Mouse (Mus musculus) 3134 (cell line): Measurements from ENCODE around the gene Ttll8.

Source experiments
- DNase-seq: peaks from one replicate; pipeline ENCODE4 v3.0.0-alpha.2; 2011; ENCODE audit warnings: low spot score; ENCODE audit not compliant: insufficient read length; ENCODE audit errors: extremely low read depth

Ttll8 gene

DNA sequence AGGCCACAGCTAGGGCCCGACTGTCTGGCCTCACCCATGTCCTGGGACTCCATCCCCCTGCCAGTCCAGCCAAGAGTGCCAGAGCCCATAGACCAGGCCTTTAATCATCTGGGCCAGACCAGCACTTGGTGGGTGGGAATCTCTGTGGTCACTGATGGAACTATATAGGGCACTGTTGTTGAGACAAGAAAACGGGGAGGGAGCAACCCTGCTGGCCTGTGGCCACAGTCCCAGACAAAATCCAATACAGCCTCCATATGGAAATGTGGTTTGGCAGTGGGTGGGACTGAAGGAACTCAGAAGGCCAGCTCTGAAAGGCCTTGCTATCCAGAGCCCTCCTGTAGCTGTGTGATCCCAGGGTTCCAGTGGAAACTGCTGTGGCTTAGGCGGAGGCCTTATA is 65.2 kb downstream of the Ttll8 start:
- no peak for DNase-seq

- DNase-seq, result no peak
Observed at GRCm38 (mm10) chr15:88885376-88885775, 68.8 kb downstream of the Ttll8 start.

DNA sequence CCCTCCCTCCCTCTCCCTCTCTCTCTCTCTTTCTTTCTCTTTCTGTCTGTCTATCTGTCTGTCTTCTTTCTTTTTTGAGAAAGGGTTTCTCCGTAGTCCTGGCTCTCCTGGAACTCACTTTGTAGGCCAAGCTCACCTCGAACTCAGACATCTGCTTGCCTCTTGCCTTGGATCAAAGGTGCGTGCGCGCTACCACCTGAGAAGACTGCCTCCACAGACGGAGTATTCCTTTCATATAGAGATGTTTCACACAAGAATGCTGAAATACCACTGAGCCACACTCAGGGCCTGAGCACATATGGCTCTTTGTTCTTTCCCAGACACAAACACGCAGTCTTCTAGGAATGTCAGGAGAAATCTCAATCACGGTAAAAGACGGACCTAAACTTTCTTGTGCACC is 70.9 kb downstream of the Ttll8 start:
- DNase-seq, result no peak

DNA sequence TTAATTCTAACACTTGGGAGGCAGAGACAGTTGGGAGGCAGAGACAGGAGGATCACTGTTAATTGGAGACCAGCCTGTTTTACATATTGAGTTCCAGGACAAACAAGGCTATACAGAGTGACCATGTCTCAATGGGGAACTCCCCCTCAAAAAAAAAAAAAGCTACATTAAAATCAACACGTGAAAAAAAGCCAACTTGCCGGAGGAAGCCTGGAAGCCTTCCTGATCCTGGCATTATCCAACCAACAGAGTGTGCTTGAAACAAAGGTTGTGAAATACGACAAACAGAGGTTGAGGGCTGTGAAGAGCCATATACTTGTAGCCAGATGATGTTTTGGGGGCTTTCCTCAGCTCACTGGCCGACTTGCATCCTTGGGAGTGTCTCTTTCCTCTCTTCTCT is 71.4 kb downstream of the Ttll8 start:
- no peak for DNase-seq

- no peak for DNase-seq
Observed at GRCm38 (mm10) chr15:88881253-88882044, 72.8 kb downstream of the Ttll8 start.

GRCm38 (mm10) chr15:88877021-88877400 is 77.2 kb downstream of the Ttll8 start:
- DNase-seq, result no peak

DNA sequence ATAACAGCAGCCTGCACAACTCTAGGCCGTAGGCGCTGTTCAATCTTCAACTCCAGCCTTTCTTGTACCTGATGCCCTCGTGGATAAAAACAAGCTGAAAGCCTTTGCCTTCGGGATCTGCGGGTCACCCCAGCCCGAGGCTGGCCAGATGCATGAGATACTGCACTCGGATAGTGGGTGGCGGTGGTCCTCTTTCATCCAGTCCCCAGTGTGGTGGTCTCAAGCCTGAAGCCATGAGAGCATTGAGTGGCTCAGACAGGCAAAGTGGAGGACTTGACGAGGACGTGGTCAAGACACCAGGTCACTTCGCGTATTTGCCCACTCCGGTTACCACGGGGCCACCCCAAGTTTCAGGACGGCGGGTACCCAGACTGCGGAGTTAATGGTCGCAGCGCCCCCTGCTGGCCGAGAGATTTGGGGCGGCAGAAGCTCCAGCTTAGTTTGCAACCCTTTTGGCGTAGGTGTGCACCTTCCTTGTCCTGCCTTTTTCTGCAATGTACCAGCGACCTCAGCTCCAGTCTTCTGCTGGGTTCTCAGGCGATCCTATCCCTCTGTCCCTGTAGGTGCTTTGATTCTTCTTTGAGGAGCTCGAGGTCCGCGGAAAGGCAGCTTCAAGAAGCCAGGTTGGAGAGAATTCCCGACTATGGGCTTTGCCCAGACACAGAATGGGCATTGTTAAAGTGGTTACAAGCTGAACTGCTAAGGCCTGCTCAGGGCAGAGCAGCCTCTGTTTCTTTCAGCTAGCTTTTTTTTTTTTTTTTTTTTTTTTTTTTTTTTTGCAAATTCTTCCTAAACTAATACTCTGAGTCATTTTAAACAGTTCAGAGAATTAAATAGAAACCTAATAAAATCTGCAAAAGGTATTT is 77.8 kb downstream of the Ttll8 start:
- DNase-seq, result peak; percentile 67

DNA sequence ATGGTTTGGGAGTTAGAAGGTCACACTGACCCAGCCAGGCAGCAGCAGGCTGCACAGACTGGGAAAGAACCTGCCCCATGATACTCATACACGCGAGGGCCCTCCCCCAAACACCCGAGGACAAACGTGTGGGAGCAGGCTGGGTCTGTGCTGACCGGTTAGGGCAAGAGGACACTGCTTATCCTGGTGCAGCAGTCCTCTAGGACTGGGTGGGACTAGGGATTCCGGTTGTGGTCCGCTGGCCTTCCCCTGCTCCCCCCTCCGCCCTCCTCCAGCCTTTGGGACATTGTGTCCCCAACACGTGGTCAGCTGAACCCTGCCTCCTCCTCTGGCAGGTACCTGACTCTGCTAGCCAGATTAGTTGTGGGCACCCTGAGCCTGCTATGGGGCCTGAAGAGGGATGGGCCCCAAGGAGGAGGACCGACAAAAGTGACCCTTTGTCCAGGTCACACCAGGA is 78.6 kb downstream of the Ttll8 start:
- peak; percentile 47 for DNase-seq

DNA sequence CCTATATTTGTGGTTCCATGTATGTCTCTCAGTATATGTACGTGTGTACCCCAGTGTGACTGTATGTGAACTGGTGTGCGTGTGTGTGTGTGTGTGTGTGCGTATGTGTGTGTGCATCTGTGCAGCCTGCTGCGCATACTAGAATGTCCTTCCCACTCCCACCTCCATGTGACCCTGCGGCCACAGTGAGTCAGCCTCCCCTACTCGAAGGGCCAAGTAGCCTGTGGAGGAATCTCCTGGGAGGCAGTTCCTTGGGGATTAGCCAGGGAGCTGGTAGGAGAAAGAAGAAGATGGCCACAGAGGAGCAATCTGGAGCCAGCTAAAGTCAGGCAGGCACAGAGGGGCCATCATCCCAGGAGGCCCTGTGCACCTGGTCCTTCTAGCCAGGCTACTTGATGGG is 79.7 kb downstream of the Ttll8 start:
- peak; percentile 80 for DNase-seq

GRCm38 (mm10) chr15:88874061-88874460 is 80.2 kb downstream of the Ttll8 start:
- DNase-seq, result peak; percentile 37

DNA sequence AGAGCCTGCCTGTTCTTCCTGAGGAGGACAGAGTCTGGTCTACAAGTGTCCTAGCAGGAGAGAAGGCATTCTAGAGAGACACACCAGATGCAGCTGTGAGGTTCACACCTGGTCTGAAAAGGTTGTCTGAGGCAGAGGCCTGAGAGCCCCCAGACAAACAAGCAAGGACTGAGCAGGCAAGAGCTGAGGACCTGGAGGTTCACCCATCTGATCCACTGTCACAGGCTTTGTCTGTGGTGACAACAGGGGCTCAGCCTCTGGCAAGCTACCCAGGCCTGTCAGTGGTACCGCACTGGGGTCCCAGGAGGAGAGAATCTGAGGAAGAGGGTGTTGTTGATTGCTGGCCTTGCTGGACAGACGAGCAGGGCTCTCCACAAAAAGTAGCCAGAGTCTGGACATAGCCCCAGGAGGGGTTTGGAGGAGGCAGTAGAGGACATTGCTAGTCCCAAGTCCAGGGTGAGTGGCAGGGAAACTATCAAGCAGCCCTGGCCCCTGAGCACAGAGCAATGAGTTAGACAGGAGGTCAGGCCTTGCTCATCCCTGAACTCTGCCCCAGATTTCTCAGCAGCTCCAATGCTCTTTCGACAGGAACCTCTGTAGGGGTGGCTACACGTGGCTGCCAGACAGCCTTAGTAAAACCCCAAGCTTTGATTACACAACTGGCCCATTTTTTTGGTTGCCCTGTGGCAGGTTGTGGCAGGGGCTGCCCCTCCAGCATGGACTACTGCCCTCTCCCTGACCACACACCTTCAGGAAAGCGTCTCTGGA is 83.6 kb downstream of the Ttll8 start:
- DNase-seq, result no peak

- no peak for DNase-seq
Observed at GRCm38 (mm10) chr15:88868024-88868742, 86.0 kb downstream of the Ttll8 start.

- DNase-seq, result peak; percentile 66
Observed at GRCm38 (mm10) chr15:88867368-88868023, 86.7 kb downstream of the Ttll8 start.

DNA sequence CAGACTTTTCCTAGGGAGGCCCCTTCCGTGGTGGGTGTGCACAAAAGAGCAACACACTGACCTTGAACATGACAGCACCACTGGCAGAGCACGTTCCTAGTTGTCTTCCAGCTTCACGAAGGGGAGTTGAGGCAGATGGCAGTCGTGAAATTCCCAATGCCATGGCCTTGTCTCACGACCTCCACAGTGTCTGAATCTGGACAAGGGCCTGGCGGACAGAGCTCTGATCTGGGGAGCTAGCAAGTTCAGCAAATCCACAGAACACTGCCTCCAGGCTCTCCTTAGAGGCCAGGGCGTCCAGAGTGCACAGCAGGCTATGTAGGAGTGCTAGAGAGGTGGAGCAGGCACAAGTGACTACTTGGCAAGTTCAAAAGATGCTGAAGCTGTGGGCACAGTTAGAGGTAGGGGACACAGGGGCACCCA is 87.3 kb downstream of the Ttll8 start:
- peak; percentile 36 for DNase-seq

- DNase-seq, result no peak
Observed at GRCm38 (mm10) chr15:88865888-88866695, 88.1 kb downstream of the Ttll8 start.

- DNase-seq, result no peak
Observed at GRCm38 (mm10) chr15:88865061-88865460, 89.2 kb downstream of the Ttll8 start.

- DNase-seq, result no peak
Observed at GRCm38 (mm10) chr15:88864270-88865030, 89.8 kb downstream of the Ttll8 start.

- DNase-seq, result peak; percentile 89
Observed at GRCm38 (mm10) chr15:88863695-88864231, 90.5 kb downstream of the Ttll8 start.
